Mouse (Mus musculus) liver, adult 2 months (tissue): Measurements from ENCODE around the gene Nptx2. TPM values are rescaled to one million over a fixed set of nuclear protein-coding genes. Genes with fewer than 3 reads are reported as not detected.

ENCODE experiments used
- DNase-seq: peaks from one replicate; pipeline ENCODE4 v3.0.0-alpha.2; 2011; ENCODE audit warnings: low read depth, low spot score; ENCODE audit errors: extremely low read depth
- H3K27ac ChIP-seq: fragments of 200-500 bp; replicated peaks from 2 replicates; pipeline ENCODE4 v1.5.1; 2012; ENCODE audit warnings: low read depth, mild to moderate bottlenecking, control low read depth, inconsistent platforms, low read length; ENCODE audit not compliant: insufficient read depth
- H3K27me3 ChIP-seq: fragments of 200-500 bp; 2 replicates; pipeline ENCODE4 v1.6.1; 2012; ENCODE audit warnings: mild to moderate bottlenecking, moderate library complexity, low read length, inconsistent platforms; ENCODE audit not compliant: control insufficient read depth, insufficient read depth
- H3K36me3 ChIP-seq: fragments of 200-500 bp; 2 replicates; pipeline ENCODE4 v1.6.1; 2012; ENCODE audit warnings: low read length, inconsistent platforms; ENCODE audit not compliant: control insufficient read depth, insufficient read depth
- H3K4me1 ChIP-seq: fragments of 200-500 bp; 2 replicates; pipeline ENCODE4 v1.6.1; 2011; ENCODE audit warnings: low read length; ENCODE audit not compliant: control insufficient read depth, insufficient read depth
- H3K4me3 ChIP-seq: fragments of 200-500 bp; 2 replicates; pipeline ENCODE4 v1.5.1; 2011; ENCODE audit warnings: low read depth, mild to moderate bottlenecking, control low read depth, low read length, moderate library complexity; ENCODE audit not compliant: insufficient read depth
- H3K79me2 ChIP-seq: fragments of 200-500 bp; 2 replicates; pipeline ENCODE4 v1.6.1; 2012; ENCODE audit warnings: inconsistent platforms, mild to moderate bottlenecking, low read length, moderate library complexity; ENCODE audit not compliant: control insufficient read depth, insufficient read depth
- H3K9ac ChIP-seq: fragments of 200-500 bp; 2 replicates; pipeline ENCODE4 v1.6.1; 2012; ENCODE audit warnings: low read depth, mild to moderate bottlenecking, control low read depth, inconsistent platforms, low read length
- CTCF ChIP-seq: fragments of 200-500 bp; IDR thresholded peaks from 2 replicates; pipeline ENCODE4 v1.5.1; 2011; ENCODE audit warnings: low read depth, low read length, control low read depth
- POLR2A ChIP-seq: fragments of 200-500 bp; IDR thresholded peaks from 2 replicates; pipeline ENCODE4 v1.6.1; 2011; ENCODE audit warnings: low read length, control low read depth; ENCODE audit not compliant: insufficient read depth; ENCODE audit errors: extremely low read depth
- WGBS: fragments of 180-500 bp; shearing (Covaris S2); methylation state at CpG from one replicate; pipeline ENCODE4 v1.1.7; 2018; 5-methylcytosine and 5-hydroxymethylcytosine counted together
- polyA plus RNA-seq: library from polyadenylated mRNA; depleted of rRNA; stranded (reverse); fragments of >200 nt; gene quantifications from 2 replicates; pipeline ENCODE4 v1.2.3, GENCODE M21; 2012
- total RNA-seq: library from RNA; depleted of rRNA; stranded (reverse); fragments of >200 nt; gene quantifications from 2 replicates; pipeline ENCODE4 v1.2.3, GENCODE M21; 2014

The Nptx2 gene
- total and polyA plus RNA-seq, 2 experiments: 0.09 TPM; not detected in 1

DNA sequence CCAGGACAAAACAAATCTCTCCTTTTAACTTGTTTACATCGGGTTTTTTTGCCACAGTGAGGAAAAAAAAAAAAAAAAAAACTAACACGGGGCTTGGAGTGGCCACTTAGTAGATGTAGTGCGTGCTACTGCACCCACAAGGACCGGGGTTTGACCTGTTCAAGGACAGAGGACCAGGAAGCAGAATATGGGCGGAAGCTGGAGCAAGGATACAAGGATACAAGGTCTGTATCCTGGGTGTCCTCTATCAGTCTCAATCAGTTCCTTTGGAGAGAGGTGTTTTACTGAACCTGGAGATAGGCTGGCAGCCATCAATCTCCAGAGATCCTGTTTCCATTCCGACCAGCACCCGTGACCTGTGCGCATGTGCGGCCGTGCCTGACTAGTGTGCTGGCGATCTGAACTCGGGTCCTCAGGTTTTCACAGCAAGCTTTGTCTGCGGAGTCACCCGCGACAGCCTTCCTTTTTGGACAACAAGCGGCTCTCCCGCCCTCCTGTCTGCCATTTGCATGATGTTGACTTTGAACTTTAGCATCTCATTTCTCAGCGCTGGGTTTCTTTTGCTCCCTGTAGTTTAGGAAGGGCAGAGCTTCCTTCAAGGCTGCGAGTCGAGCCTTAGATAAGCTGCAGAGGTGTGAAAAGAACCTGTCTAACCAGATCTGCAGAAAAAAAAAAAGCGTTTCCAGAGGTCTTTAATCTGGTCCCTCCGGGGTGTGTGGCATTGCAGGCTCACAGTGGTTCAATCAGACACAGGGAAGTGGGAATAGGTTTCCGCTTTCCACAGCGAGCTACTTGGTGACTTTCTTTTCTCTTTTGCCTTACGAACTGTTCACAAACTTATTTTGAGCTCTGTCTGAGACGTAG is 38.8 kb upstream of the Nptx2 start:
- TF ChIP-seq POLR2A: no peak
- TF ChIP-seq CTCF: no peak
- 22% methylated on average over 26 of the region's 26 CpGs for WGBS
- Histone ChIP-seq H3K27ac (no peak overlapping the region), H3K4me3 (no peak overlapping the region), H3K36me3 (no peaks in the 10 kb centered on the region), H3K79me2 (no peaks in the 10 kb centered on the region), H3K27me3 (no peaks in the 10 kb centered on the region; the same call in 1 of the 2 replicates), H3K4me1 (no peaks in the 10 kb centered on the region), H3K9ac (no peak overlapping the region)
- no peak for DNase-seq

- 73% methylated on average over 7 of the region's 7 CpGs for WGBS
- DNase-seq: no peak
- Histone ChIP-seq H3K36me3 (no peaks in the 10 kb centered on the region), H3K79me2 (no peaks in the 10 kb centered on the region), H3K27me3 (no peaks in the 10 kb centered on the region; the same call in 1 of the 2 replicates), H3K9ac (no peak overlapping the region), H3K4me1 (no peaks in the 10 kb centered on the region), H3K4me3 (no peak overlapping the region), H3K27ac (no peak overlapping the region)
- TF ChIP-seq CTCF (no peak), POLR2A (no peak)
Measured at GRCm38 (mm10) chr5:144509431-144509830, 36.3 kb upstream of the Nptx2 start.

- 70% methylated on average over 6 of the region's 6 CpGs for WGBS
- no peak for TF ChIP-seq POLR2A
- peak; percentile 26; the same call in 1 of the 2 replicates for TF ChIP-seq CTCF
- H3K79me2 ChIP-seq: no peaks in the 10 kb centered on the region
- DNase-seq: no peak
- no peaks in the 10 kb centered on the region for H3K36me3 ChIP-seq
- H3K9ac ChIP-seq: no peak overlapping the region
- H3K27me3 ChIP-seq: no peaks in the 10 kb centered on the region
- H3K4me3 ChIP-seq: no peak overlapping the region
- H3K27ac ChIP-seq: no peak overlapping the region
- no peaks in the 10 kb centered on the region for H3K4me1 ChIP-seq
Measured at GRCm38 (mm10) chr5:144514738-144515137, 31.0 kb upstream of the Nptx2 start.

GRCm38 (mm10) chr5:144515241-144515640 is 30.5 kb upstream of the Nptx2 start:
- 57% methylated on average over 4 of the region's 4 CpGs for WGBS

DNA sequence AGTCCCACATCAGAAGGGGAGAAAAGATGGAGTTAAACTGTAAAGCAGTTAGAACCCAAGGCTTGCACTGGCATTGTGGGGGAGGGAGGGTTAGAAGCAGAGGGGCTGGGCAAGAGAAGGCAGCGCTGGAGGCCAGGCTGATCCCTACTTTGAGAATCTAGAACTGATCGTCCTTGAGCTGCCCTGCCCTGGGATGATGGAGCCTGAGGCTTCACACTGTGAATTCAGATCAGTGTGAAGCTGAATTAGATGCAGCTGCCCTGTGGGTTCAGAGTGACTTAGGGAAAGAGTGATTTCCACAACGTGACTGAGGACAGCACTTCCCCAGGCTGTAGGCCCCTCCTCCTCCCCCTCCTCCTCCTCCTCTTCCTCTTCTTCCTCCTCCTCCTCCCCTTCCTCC is 25.6 kb upstream of the Nptx2 start:
- Histone ChIP-seq H3K4me3 (no peak overlapping the region), H3K27me3 (no peaks in the 10 kb centered on the region), H3K27ac (no peak overlapping the region), H3K9ac (no peak overlapping the region), H3K4me1 (no peaks in the 10 kb centered on the region), H3K79me2 (no peaks in the 10 kb centered on the region), H3K36me3 (no peaks in the 10 kb centered on the region)
- no peak for DNase-seq
- TF ChIP-seq CTCF (no peak), POLR2A (no peak)
- WGBS: 45% methylated on average over 3 of the region's 3 CpGs

More at GRCm38 (mm10) chr5:144515241-144515640, 30.5 kb upstream of the Nptx2 start:
- Histone ChIP-seq H3K27ac (no peak overlapping the region), H3K4me3 (no peak overlapping the region), H3K27me3 (no peaks in the 10 kb centered on the region), H3K36me3 (no peaks in the 10 kb centered on the region), H3K4me1 (no peaks in the 10 kb centered on the region), H3K79me2 (no peaks in the 10 kb centered on the region), H3K9ac (no peak overlapping the region)
- no peak for DNase-seq
- TF ChIP-seq POLR2A (no peak), CTCF (no peak)

GRCm38 (mm10) chr5:144524774-144525173 is 20.9 kb upstream of the Nptx2 start:
- TF ChIP-seq CTCF (no peak), POLR2A (no peak)
- H3K27ac ChIP-seq: no peak overlapping the region
- H3K79me2 ChIP-seq: no peaks in the 10 kb centered on the region
- no peaks in the 10 kb centered on the region for H3K4me1 ChIP-seq
- WGBS: 85% methylated on average over 10 of the region's 10 CpGs
- no peaks in the 10 kb centered on the region for H3K36me3 ChIP-seq
- H3K27me3 ChIP-seq: no peaks in the 10 kb centered on the region
- no peak for DNase-seq
- no peak overlapping the region for H3K9ac ChIP-seq
- no peak overlapping the region for H3K4me3 ChIP-seq
